Mouse (Mus musculus) myocyte (in vitro differentiated cells): ENCODE data around the gene Gm20715. TPM values are rescaled to one million over a fixed set of nuclear protein-coding genes. Genes with fewer than 3 reads are reported as not detected.

Experiments
- H3K27me3 ChIP-seq: one replicate; pipeline ENCODE4 v1.6.1; 2011; ENCODE audit not compliant: control insufficient read depth, insufficient read depth, insufficient read length
- H3K36me3 ChIP-seq: one replicate; pipeline ENCODE4 v1.6.1; 2011; ENCODE audit not compliant: control insufficient read depth, insufficient read depth
- H3K4me2 ChIP-seq: one replicate; pipeline ENCODE4 v1.6.1; 2011; ENCODE audit warnings: low read depth, control low read depth
- H3K4me3 ChIP-seq: one replicate; pipeline ENCODE4 v1.5.1; 2011; ENCODE audit warnings: mild to moderate bottlenecking, control low read depth, moderate library complexity
- H3K79me2 ChIP-seq: one replicate; pipeline ENCODE4 v1.6.1; 2011; ENCODE audit not compliant: control insufficient read depth, insufficient read depth
- H3ac ChIP-seq: one replicate; pipeline ENCODE4 v1.6.1; 2011; ENCODE audit not compliant: control insufficient read depth, insufficient read length
- CEBPB ChIP-seq: IDR thresholded peaks from 2 replicates; pipeline ENCODE4 v1.6.1; 2011; ENCODE audit warnings: mild to moderate bottlenecking, moderate library complexity; ENCODE audit not compliant: poor library complexity, insufficient read depth, severe bottlenecking
- E2F4 ChIP-seq: IDR thresholded peaks from one replicate; pipeline ENCODE4 v1.6.1; 2011; ENCODE audit warnings: mild to moderate bottlenecking, control low read depth, moderate library complexity; ENCODE audit not compliant: insufficient read depth
- MAX ChIP-seq: IDR thresholded peaks from one replicate; pipeline ENCODE4 v1.6.1; 2011; ENCODE audit warnings: low read depth, mild to moderate bottlenecking, control low read depth
- MYOD1 ChIP-seq, 3 experiments: IDR thresholded peaks; one replicate each; pipeline ENCODE4 v1.6.1; 2011; ENCODE audit warnings: control low read depth in 2 of 3, low read depth in 2 of 3, mild to moderate bottlenecking in 2 of 3, moderate library complexity in 1 of 3; ENCODE audit not compliant: insufficient read length in 2 of 3, control insufficient read depth in 1 of 3
- MYOG ChIP-seq, 3 experiments: IDR thresholded peaks; one replicate each; pipeline ENCODE4 v1.6.1; 2011; ENCODE audit warnings: control low read depth in 2 of 3, low read depth in 2 of 3, mild to moderate bottlenecking in 2 of 3; ENCODE audit not compliant: insufficient read length in 2 of 3, control insufficient read depth in 1 of 3, insufficient read depth in 1 of 3
- POLR2A ChIP-seq: IDR thresholded peaks from one replicate; pipeline ENCODE4 v1.6.1; 2011; ENCODE audit warnings: low read depth, mild to moderate bottlenecking, control low read depth, moderate library complexity; ENCODE audit not compliant: insufficient read length
- POLR2AphosphoS2 ChIP-seq: IDR thresholded peaks from one replicate; pipeline ENCODE4 v1.6.1; 2011; ENCODE audit warnings: low read depth, control low read depth; ENCODE audit not compliant: insufficient read length
- REST ChIP-seq: IDR thresholded peaks from one replicate; pipeline ENCODE4 v1.6.1; 2011; ENCODE audit warnings: mild to moderate bottlenecking, control low read depth, moderate library complexity; ENCODE audit not compliant: insufficient read depth, insufficient read length
- SRF ChIP-seq: IDR thresholded peaks from one replicate; pipeline ENCODE4 v1.6.1; 2011; ENCODE audit warnings: low read depth; ENCODE audit not compliant: control insufficient read depth, insufficient read length
- TCF12 ChIP-seq: IDR thresholded peaks from one replicate; pipeline ENCODE4 v1.6.1; 2011; ENCODE audit warnings: mild to moderate bottlenecking, control low read depth; ENCODE audit not compliant: poor library complexity, insufficient read depth, severe bottlenecking
- TCF3 ChIP-seq: IDR thresholded peaks from one replicate; pipeline ENCODE4 v1.6.1; 2011; ENCODE audit warnings: low read depth, control low read depth; ENCODE audit not compliant: insufficient read length
- USF1 ChIP-seq: IDR thresholded peaks from one replicate; pipeline ENCODE4 v1.6.1; 2011; ENCODE audit warnings: low read depth, mild to moderate bottlenecking, control low read depth, moderate library complexity
- polyA plus RNA-seq: library from polyadenylated mRNA; unstranded; fragments of >200 nt; fragmentation: generic; extraction: Trizol; gene quantifications from one replicate; pipeline ENCODE4 v1.2.1, GENCODE M21; 2012; ENCODE audit warnings: missing spikeins

Gm20715 gene
- polyA plus RNA-seq = not detected

GRCm38 (mm10) chr7:6410043-6410442 is at the start of gene Gm20715:
Gene Gm20715, plus strand, starts transcription at chr7:6410277.
- no peak within 1 kb of the TSS for H3ac ChIP-seq
- no peak within 1 kb of the TSS for H3K4me2 ChIP-seq
- peak; percentile 84 for TF ChIP-seq SRF
- peak in 2 of 3 experiments; percentile 26 to 74 for TF ChIP-seq MYOG (IDR thresholded peaks at IDR 0.05; ENCODE audit: control insufficient read depth in 1 of 3, insufficient read depth in 1 of 3, insufficient read length in 2 of 3, low read depth in 2 of 3)
- no peak for TF ChIP-seq POLR2AphosphoS2
- TF ChIP-seq MYOD1 (IDR thresholded peaks at IDR 0.05; ENCODE audit: control insufficient read depth in 1 of 3, insufficient read length in 2 of 3, low read depth in 2 of 3) = peak in 2 of 3 experiments; percentile 19 to 53
- TF ChIP-seq USF1 = peak; percentile 41
- peak; percentile 17; the same call in 1 of the 2 replicates for TF ChIP-seq CEBPB
- TF ChIP-seq REST = peak; percentile 96
- TF ChIP-seq E2F4 = no peak
- peak; percentile 18 for TF ChIP-seq TCF12
- peak; percentile 100 for TF ChIP-seq MAX
- peak; percentile 72 for TF ChIP-seq TCF3
- no peak for TF ChIP-seq POLR2A
- H3K27me3 ChIP-seq = no peaks in the 10 kb centered on the region
- no peaks in the 10 kb centered on the region for H3K36me3 ChIP-seq
- H3K79me2 ChIP-seq = no peaks in the 10 kb centered on the region
- no peak within 1 kb of the TSS for H3K4me3 ChIP-seq

GRCm38 (mm10) chr7:6360477-6361060 is 49.5 kb upstream of the Gm20715 start:
- no peak overlapping the region for H3K4me3 ChIP-seq
- H3K79me2 ChIP-seq = no peaks in the 10 kb centered on the region
- H3ac ChIP-seq = no peak overlapping the region
- no peak overlapping the region for H3K4me2 ChIP-seq
- H3K27me3 ChIP-seq = no peaks in the 10 kb centered on the region
- TF ChIP-seq MAX = no peak
- no peak for TF ChIP-seq MYOD1 (IDR thresholded peaks at IDR 0.05; ENCODE audit: control insufficient read depth in 1 of 3, insufficient read length in 2 of 3, low read depth in 2 of 3)
- TF ChIP-seq MYOG (IDR thresholded peaks at IDR 0.05; ENCODE audit: control insufficient read depth in 1 of 3, insufficient read depth in 1 of 3, insufficient read length in 2 of 3, low read depth in 2 of 3) = no peak
- no peak for TF ChIP-seq TCF3
- TF ChIP-seq USF1 = no peak
- H3K36me3 ChIP-seq = no peaks in the 10 kb centered on the region

DNA sequence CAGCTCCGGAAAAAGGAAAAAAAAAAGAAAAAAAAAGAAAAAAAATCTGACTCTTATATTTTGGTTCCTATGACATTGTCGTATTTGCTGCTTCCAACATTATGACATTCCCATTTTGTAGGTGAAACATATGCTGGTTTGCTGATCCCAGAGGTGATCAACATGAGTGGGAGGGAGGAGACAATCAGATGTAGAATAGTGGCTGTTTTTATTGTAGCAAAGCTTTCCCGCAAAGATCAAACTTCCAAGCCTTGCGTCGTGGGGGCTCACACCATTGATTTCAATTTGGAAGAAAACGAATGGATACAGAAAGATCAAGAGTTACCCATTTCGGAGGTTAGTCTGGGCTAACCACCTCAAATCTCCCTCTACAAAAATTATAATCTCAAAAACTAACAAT is 48.3 kb upstream of the Gm20715 start:
- Histone ChIP-seq H3K27me3 (no peaks in the 10 kb centered on the region), H3ac (no peak overlapping the region), H3K4me3 (peak overlapping the region; percentile 48), H3K4me2 (peak overlapping the region; percentile 87), H3K36me3 (no peaks in the 10 kb centered on the region), H3K79me2 (no peaks in the 10 kb centered on the region)
- TF ChIP-seq MAX = no peak
- TF ChIP-seq TCF3 = no peak
- TF ChIP-seq TCF12 = no peak
- no peak for TF ChIP-seq POLR2A
- no peak for TF ChIP-seq USF1
- no peak for TF ChIP-seq SRF
- TF ChIP-seq MYOD1 (IDR thresholded peaks at IDR 0.05; ENCODE audit: control insufficient read depth in 1 of 3, insufficient read length in 2 of 3, low read depth in 2 of 3) = no peak
- no peak for TF ChIP-seq MYOG (IDR thresholded peaks at IDR 0.05; ENCODE audit: control insufficient read depth in 1 of 3, insufficient read depth in 1 of 3, insufficient read length in 2 of 3, low read depth in 2 of 3)
- TF ChIP-seq CEBPB = no peak
- TF ChIP-seq POLR2AphosphoS2 = no peak

DNA sequence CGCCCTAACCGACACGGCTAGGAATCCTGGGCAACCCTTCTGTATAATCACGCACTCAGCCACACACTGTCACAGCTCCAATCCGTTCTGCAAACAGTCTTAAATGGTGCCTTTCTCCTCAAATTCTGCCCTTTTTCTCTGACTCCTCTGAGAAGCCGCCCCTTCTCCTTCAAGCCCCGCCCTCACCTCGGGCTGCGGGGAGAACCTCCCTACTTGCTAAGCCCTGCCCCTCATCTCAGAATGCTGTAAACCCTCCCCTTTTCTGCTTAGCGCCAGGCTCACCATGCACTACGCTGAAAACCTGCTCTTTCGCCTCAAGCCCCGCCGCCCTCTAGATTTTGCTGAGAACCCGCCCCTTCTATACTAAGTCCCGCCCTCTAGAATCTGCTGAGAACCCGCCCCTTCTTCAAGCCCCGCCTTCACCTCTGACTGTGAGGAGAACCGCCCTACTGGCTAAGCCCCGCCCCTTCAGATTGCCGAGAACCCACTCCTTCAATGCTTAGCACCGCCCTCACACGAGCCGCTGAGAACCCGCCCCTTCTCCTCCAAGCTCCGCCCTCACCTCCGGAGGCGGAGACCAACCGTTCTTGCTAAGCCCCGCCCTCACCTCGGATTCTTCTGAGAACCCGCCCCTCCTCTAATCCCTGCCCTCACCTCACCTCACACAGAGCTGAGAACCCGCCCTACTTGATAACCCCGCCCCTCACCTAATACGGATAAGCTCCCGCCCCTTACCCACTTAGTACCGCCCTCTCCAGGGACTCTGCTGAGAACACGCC is 47.6 kb upstream of the Gm20715 start:
- H3K36me3 ChIP-seq = no peaks in the 10 kb centered on the region
- H3ac ChIP-seq = peak overlapping the region; percentile 14
- H3K79me2 ChIP-seq = no peaks in the 10 kb centered on the region
- peak; percentile 67 for TF ChIP-seq SRF
- no peak for TF ChIP-seq REST
- TF ChIP-seq TCF12 = no peak
- TF ChIP-seq POLR2AphosphoS2 = peak; percentile 69
- no peak for TF ChIP-seq CEBPB
- TF ChIP-seq USF1 = no peak
- no peak for TF ChIP-seq E2F4
- TF ChIP-seq MYOG (IDR thresholded peaks at IDR 0.05; ENCODE audit: control insufficient read depth in 1 of 3, insufficient read depth in 1 of 3, insufficient read length in 2 of 3, low read depth in 2 of 3) = no peak
- TF ChIP-seq TCF3 = no peak
- TF ChIP-seq MAX = no peak
- TF ChIP-seq POLR2A = peak; percentile 68
- no peaks in the 10 kb centered on the region for H3K27me3 ChIP-seq
- peak overlapping the region; percentile 97 for H3K4me2 ChIP-seq
- peak overlapping the region; percentile 48 for H3K4me3 ChIP-seq
